Mouse (Mus musculus): ENCODE measurements around the gene Git2.
A peak's percentile ranks its signal among the peaks of the same experiment; 100 is the strongest.

Git2 gene

GRCm38 (mm10) chr5:114720784-114721183, 54.5 kb downstream of the Git2 start:
- DNase-seq (ENCODE audit: low spot score), result no peak

- no peak for DNase-seq (ENCODE audit: low spot score)
These were observed 55.4 kb downstream of the Git2 start for GRCm38 (mm10) chr5:114719928-114720270.

GRCm38 (mm10) chr5:114719003-114719927, 56.1 kb downstream of the Git2 start:
- DNase-seq (ENCODE audit: low spot score), result no peak

- no peak for DNase-seq (ENCODE audit: low spot score)
These were observed 56.8 kb downstream of the Git2 start for GRCm38 (mm10) chr5:114718483-114718882.

- no peak for DNase-seq (ENCODE audit: low spot score)
These were observed 57.4 kb downstream of the Git2 start for GRCm38 (mm10) chr5:114717937-114718336.

DNA sequence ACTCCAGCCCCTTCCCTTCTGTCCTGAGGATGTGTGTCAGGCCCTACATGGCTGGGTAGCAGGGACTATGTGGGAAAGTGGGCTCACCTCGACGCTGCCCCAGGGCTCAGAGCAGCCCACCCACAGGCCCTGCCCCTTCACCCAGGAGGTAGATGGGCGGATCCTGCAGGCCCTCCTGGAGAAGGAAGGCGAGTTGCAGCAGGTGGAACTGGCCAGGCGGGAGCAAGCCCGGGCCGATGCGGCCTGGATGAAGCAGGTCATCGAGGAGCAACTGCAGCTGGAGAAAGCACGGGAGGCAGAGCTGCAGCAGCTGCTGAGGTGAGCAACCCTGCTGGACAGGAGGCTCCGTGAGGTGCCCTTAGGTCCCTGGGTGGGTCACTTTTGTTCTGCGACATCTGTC, 58.0 kb downstream of the Git2 start:
- no peak for DNase-seq (ENCODE audit: low spot score)

DNA sequence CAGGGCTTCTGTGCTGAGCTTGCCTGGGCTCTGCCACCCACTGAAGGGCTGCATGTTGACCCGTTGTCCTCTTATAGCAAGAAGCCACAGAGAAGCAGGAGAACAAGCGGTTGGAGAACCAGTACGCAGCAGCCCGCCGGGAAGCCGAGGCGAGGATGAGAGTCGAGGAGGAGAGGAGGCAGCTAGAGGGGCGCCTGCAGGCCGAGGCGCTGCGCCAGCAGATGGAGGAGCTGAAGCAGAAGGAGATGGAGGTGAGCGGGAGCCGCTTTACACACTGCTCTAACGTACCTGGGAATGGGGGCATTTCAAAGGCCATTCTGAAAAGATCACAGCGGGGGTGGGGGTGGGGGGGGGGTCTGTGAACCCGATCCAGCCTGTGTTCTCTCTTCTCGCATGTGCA, 60.8 kb downstream of the Git2 start:
- no peak for DNase-seq (ENCODE audit: low spot score)

DNA sequence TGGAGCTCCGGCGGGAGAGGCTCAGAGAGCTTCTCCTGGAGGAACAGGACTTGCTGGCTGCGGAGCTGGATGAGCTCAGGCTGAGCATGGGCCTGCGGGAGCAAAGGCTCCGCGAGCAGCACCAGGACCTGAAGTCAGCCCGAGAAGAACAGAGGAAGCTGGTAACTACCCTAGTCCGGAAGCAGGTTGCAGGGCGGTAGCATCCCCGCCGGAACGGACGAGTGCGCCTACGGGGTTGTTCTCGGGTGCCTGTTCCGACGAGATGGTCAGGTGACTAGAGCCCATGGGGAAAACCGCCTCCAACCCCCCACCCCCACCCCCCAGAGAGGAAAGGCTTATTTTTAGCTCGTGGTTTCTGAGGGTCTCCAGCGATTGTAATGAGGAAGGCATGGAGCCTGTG, 66.0 kb downstream of the Git2 start:
- DNase-seq (ENCODE audit: low spot score), result no peak

DNA sequence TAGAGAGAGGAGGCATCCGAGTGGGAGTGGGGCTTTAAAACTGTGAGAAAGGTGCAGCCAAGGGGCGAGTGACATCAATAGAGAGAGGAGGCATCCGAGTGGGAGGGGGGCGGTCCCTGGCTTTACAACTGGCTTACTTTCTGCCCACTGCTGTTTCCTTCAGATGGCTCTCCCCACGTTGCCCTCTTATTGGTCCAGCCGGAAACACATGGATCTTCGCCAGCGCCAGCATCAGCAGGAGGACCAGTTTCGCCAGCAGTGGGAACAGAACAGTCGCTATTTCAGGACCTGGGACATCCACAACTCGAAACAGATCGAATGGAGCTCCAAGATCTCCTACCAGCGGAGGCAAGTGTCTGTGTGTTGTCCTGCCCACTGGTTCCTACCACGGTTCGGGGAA, 66.8 kb downstream of the Git2 start:
- DNase-seq (ENCODE audit: low spot score), result peak; percentile 52

- DNase-seq (ENCODE audit: low spot score), result peak; percentile 97
These were observed 67.8 kb downstream of the Git2 start, which contains the start of gene Tchp for GRCm38 (mm10) chr5:114707265-114708068. Gene Tchp (plus strand): TSS chr5:114707760.

DNA sequence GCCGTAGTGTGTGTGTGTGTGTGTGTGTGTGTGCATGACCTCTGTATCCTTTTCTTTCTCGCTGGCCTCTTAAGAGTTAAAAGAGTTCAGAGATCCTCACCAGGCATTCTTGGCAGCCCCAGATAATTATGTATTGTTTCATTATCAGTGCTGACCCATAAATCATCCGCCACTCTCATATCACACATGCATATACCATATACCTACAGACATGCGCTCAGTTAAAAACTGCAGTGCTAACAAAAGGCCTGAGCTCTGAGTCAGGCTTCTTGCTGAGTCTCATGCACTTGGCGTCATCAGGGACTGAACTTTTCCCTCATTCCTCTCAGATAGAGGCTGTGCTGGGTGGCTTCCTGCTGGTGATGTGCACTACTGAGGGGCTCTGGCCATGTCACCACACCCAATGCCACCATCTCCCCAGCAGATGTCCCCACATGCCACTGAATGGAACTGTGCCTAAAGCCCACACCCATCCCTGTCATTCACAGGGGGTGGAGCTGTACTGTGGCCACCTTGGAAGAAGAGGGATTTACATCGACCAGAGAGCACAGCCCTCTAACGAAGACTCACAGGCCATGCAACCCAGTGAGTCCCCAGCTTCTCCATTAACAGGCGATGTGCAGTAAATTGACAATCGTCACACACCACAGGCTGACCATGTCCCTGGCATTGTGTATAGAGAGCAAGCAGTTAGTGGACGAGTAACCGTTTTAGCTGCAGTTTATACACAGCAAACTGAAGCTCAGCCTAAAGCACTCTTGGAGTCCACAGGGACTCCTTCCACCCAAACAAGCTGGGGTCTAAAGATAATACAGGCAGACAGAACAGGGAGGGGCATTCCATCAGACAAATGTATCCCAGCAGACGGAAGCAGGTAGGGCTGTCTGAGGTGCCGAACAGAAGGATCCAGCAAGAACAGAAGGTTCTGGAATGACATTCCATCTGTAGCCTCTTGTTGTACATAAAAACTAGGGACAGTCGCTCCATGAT, 72.6 kb downstream of the Git2 start:
- no peak for DNase-seq (ENCODE audit: low spot score)

DNA sequence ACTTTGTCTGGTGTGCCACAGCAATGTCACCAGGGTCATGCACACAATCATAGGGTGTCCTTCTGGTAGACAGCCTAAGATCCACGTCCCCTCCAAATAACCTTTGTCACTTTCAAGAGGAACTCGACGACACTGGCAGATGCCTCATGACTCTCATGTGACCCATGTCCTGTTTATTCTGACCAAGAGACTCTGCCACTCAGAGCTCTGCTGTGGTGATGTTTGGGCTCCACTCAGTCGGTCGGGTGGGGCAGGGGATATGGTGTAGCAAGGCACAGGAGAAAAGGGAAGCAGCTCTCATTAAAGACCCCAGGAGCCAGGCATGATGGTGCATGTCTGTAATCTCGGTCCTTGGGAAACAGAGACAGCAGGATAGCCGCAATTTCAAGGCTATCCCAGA, 76.3 kb downstream of the Git2 start:
- no peak for DNase-seq (ENCODE audit: low spot score)

DNA sequence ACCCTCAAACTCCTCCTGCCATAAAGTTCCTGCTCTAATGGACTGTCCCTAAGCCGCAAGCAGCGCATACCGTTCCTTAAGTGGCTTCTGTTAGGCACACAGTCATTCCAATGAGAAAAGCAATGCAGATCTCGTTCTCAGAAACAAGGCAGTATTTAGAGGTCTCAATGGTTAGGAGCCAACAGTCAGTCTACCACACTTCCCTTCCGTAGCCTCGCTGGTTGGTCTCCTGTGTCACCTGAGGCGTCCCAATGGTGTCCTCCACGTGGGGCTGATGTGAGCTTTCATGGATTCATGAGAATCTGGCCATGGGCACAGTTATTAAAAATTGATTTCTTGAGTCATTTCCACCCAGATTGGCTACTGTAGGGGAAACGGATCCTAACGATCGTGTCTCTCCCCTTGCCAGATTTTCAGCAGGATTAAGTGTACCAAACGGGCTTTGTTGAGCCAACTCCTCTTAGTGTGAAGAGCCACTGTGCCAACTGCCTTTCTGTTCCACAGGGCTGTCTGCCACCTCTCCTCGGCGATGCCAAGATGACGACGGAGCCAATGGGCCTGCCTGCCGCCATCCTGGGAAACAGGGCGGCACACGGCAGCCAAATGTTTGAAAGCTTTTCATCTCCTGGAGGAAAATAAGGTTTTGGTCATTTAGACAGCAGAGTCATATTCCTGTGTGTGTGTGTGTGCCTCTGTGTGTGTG, 77.1 kb downstream of the Git2 start:
- DNase-seq (ENCODE audit: low spot score), result no peak

DNA sequence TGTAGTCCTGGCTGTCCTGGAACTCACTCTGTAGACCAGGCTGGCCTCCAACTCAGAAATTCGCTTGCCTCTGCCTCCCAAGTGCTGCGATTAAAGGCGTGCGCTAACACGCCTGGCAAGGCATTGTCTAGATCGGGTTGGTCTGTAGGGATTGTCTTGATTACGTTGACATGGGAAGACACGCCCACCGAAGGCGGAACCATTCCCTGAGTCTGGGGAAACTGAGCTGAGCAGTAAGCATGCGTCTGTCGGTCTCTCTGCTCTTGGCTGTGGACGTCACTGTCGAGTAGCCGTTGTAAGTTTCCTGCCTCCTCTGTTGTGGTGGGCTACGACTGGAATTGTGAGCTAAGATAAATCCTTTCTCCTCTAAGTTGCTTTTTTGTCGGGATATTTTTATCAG, 78.4 kb downstream of the Git2 start:
- DNase-seq (ENCODE audit: low spot score), result no peak

DNA sequence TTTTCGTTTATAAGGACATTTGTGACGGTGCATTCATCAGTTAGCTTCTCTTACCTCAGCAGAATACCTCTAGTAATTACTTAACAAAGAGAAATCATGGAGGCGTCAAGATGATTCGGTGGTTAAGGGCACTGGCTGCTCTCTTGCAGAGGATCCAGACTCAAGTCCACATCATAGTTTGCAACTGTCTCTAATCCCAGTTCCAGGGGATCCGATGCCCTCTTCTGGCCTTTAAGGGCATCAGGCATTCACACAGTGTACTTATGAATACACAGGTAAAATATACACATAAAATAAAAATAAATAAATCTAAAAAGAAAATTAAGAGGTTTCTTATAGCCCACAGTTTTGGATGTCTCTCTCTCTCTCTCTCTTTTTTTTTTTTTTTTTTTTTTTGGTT, 79.5 kb downstream of the Git2 start:
- DNase-seq (ENCODE audit: low spot score), result no peak

DNA sequence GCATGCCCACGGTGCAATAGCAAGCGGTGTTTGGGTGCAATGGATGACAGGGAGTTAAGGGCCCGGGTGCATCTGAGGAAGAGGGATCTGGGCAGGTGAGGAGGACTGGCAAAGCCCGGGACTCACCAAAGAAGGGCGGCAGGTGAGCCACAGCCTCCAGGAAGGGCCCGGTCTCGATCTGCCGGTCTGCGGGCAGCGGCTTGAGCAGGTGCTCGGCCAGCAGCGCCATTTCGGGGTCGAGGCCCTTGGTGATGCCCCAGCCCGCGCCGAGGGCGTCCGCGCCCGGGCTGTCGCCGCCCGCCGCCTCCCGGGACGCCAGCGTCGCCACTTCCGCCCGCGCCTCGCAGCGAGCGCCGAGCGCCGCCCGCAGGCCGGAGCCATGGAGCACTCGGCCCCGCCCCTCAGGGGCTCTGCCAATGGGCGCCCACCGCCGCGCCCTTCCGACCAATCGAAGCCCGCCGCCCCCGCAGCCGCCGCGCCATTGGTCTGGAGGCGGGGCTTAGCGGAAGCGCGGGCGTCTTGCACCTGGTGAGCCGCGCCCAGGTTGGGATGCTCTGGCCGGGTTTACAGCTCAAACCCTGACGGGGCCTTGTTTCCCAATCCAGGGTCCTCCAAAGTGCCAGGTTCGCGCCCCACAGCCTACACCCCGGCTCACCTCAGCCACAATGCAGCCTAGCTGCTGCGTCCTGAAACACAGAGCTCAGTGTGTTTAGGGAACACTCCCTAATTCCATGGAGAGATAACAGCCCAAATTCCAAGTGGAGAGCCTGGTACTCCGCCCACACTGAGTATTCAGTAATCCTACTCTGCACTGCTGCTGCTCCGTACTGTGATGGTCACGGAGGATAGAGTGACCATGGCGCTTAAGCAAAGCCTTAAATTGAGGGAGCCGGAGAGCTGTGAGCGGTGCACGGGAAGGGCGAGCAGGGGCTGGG, 84.4 kb downstream of the Git2 start, which contains the start of gene Gltp:
Gene Gltp, minus strand, starts transcription at position 352 of the 935 bp plus-strand sequence.
- DNase-seq (ENCODE audit: low spot score), result peak; percentile 96

DNA sequence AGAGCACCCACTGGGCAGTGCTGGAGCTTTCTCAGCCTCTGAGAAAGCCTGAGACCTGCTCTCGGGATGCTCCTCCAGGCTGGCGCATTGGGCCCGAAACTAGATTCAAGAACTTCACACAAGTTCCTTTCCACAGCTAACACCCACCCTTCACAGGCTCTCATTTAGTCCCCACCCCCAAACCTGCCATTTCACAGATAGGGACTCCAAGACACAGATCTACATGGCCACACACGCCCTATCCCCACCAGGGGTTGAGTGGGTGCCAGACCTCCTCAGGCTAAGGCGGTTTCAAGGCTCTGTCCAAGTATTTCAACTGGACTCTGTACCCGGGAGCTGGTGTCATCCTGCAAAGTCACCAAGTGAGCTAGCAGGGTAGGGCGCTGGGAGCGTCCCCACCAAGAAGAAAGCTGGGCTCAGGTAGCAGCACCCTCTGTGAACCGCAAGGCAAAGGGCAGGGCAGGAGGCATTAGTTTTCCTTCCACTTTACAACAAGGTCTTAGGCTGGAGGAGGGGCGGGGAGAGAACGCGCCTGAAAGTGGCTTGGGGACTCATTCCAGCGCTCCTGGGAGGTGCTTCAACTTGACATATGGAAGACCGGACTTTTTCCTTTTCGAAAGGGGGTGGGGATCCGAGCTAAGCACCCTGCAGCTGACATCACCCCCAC, 85.5 kb downstream of the Git2 start:
- DNase-seq (ENCODE audit: low spot score), result no peak

DNA sequence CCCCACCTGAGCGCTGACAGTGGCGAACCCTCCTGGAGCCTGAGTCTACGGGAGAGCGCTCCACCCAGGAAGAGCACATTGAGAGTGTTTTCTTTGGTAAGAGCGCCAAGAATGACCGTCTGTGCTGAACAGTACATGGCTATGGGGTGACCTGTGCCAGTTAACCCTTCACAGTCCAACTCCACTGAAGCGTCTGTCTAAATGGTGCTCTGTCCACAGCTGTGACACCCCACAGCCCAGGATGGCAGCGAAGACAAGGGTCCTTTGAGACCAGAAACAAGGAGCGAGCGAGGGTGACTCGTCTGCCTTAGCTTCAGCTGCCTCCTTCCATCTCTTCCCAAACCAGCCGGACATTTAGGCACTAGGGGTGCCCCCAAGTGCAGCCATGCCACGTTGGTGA, 86.6 kb downstream of the Git2 start:
- no peak for DNase-seq (ENCODE audit: low spot score)

GRCm38 (mm10) chr5:114687901-114688300, 87.4 kb downstream of the Git2 start:
- DNase-seq (ENCODE audit: low spot score), result no peak
